Comparison of ENCODE assay signal across 24 mouse cellular contexts in the genomic region with DNA sequence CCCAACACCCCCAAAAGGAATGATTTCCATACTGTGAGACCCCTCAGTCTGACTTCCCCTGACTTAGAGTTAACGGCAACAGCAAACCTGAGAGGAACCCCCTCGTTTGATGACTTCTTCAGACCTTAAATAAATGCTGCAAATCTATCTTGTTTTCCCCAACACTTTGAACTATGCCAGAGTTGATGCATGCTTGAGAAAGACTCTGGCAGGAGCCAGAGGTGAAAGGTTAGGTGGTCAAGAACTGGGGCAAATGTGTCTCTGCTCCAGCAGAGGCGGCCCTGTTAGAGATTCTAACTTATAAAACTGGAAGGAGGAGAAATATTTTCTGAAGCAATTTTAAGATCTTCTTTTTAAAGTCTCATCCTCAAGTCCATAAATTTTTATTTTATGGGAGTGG. TPM values are rescaled to one million over a fixed set of nuclear protein-coding genes. Genes with fewer than 3 reads are reported as not detected.
"Had no signal": no experiment of that assay in that cellular context is flagged by ENCODE, and none has a peak within 500 bp of the region (broad histone marks: within the 10 kb centered on the region; RNA-seq: fewer than 3 reads in every experiment).

No protein-coding gene starts in this region.

- H3K4me2 ChIP-seq: lung, embryonic 15.5 days; midbrain, embryonic 12.5 days; neural tube, embryonic 13.5 days; neural tube, embryonic 15.5 days; stomach, embryonic 15.5 days had no signal

- H3K27ac ChIP-seq: lung, embryonic 15.5 days; midbrain, embryonic 10.5 days; midbrain, embryonic 12.5 days; neural tube, embryonic 13.5 days; neural tube, embryonic 15.5 days; stomach, embryonic 15.5 days; stomach, postnatal 0 days had no signal

- H3K9ac ChIP-seq: lung, embryonic 15.5 days; midbrain, embryonic 12.5 days; neural tube, embryonic 13.5 days; neural tube, embryonic 15.5 days; stomach, embryonic 15.5 days had no signal

- DNase-seq: lung, adult 2 months; lung, postnatal 14 days; lung, postnatal 4 days; midbrain, embryonic 14.5 days; retina, postnatal 1 day; right cerebral cortex, adult 18-20 months; right cerebral cortex, postnatal 25 days; right cerebral cortex, postnatal 4 days; thymus, adult 2 months; thymus, postnatal 25 days; thymus, postnatal 4 days had no signal

- H3K27me3 ChIP-seq: lung, embryonic 15.5 days; midbrain, embryonic 12.5 days; neural tube, embryonic 13.5 days; neural tube, embryonic 15.5 days; stomach, embryonic 15.5 days had no signal

- H3K36me3 ChIP-seq: lung, embryonic 15.5 days; midbrain, embryonic 10.5 days; midbrain, embryonic 12.5 days; neural tube, embryonic 13.5 days; neural tube, embryonic 15.5 days; stomach, embryonic 15.5 days had no signal

- H3K4me1 ChIP-seq: lung, embryonic 15.5 days; midbrain, embryonic 12.5 days; neural tube, embryonic 13.5 days; neural tube, embryonic 15.5 days; stomach, embryonic 15.5 days had no signal

- ATAC-seq: lung, postnatal 0 days; midbrain, embryonic 16.5 days had no signal

- H3K9me3 ChIP-seq: lung, embryonic 15.5 days; midbrain, embryonic 10.5 days; midbrain, embryonic 12.5 days; neural tube, embryonic 13.5 days; neural tube, embryonic 15.5 days; stomach, embryonic 15.5 days had no signal

- H3K4me3 ChIP-seq: lung, embryonic 15.5 days; midbrain, embryonic 10.5 days; midbrain, embryonic 12.5 days; myocyte; neural tube, embryonic 13.5 days; neural tube, embryonic 15.5 days; stomach, embryonic 15.5 days had no signal

RNA-seq across cellular contexts. Expression of a gene that starts 26.3 kb away (rescaled TPM):
- polyA plus RNA-seq: myocyte had no signal

RNA-seq across cellular contexts. Expression of a gene that starts 45.7 kb away (rescaled TPM):
- total RNA-seq: megakaryocyte, adult 5-6 weeks; megakaryocyte-erythroid progenitor cell, adult 5-6 weeks had no signal
- polyA plus RNA-seq: spleen, adult 2 months had no signal
